Mouse (Mus musculus) hindbrain, embryonic 15.5 days (tissue): ENCODE data around the gene Trappc5. TPM values are rescaled to one million over a fixed set of nuclear protein-coding genes. Genes with fewer than 3 reads are reported as not detected.

Experiments used
- ATAC-seq: fragments of 200-750 bp; cut with Nextera tagmentation; 2 replicates; pipeline ENCODE4 v1.8.0; 2017; ENCODE audit warnings: low read depth, moderate number of reproducible peaks, moderate TSS enrichment; ENCODE audit not compliant: low FRiP score
- H3K27ac ChIP-seq: fragments of 300-500 bp; sonication (generic); replicated peaks from 2 replicates; pipeline ENCODE4 v1.5.1; 2015; ENCODE audit warnings: mild to moderate bottlenecking, inconsistent platforms
- H3K27me3 ChIP-seq: fragments of 300-500 bp; sonication (generic); 2 replicates; pipeline ENCODE4 v1.6.1; 2015; ENCODE audit warnings: control low read depth, inconsistent platforms
- H3K36me3 ChIP-seq: fragments of 300-500 bp; sonication (generic); 2 replicates; pipeline ENCODE4 v1.6.1; 2015; ENCODE audit warnings: control low read depth, inconsistent platforms
- H3K4me1 ChIP-seq: fragments of 300-500 bp; sonication (generic); replicated peaks from 2 replicates; pipeline ENCODE4 v1.6.1; 2015; ENCODE audit warnings: control low read depth, inconsistent platforms
- H3K4me2 ChIP-seq: fragments of 300-500 bp; sonication (generic); 2 replicates; pipeline ENCODE4 v1.6.1; 2015; ENCODE audit warnings: moderate library complexity, mild to moderate bottlenecking, inconsistent platforms
- H3K4me3 ChIP-seq: fragments of 300-500 bp; sonication (generic); 2 replicates; pipeline ENCODE4 v1.5.1; 2015; ENCODE audit warnings: mild to moderate bottlenecking, inconsistent platforms
- H3K9ac ChIP-seq: fragments of 300-500 bp; sonication (generic); 2 replicates; pipeline ENCODE4 v1.6.1; 2015; ENCODE audit warnings: inconsistent platforms
- H3K9me3 ChIP-seq: fragments of 300-500 bp; sonication (generic); 2 replicates; pipeline ENCODE4 v1.6.1; 2016; ENCODE audit warnings: control low read depth, inconsistent platforms
- WGBS: fragments of 180-500 bp; shearing (Covaris S2); methylation state at CpG from one replicate; pipeline ENCODE4 v1.1.7; 2015; 5-methylcytosine and 5-hydroxymethylcytosine counted together
- polyA plus RNA-seq: library from polyadenylated mRNA; unstranded; fragments of >200 nt; fragmentation: Nextera tagmentation; extraction: Ambion mirVana; gene quantifications from 2 replicates; pipeline ENCODE4 v1.2.1, GENCODE M21; 2015

The Trappc5 gene
- polyA plus RNA-seq, 1 experiment from 2014 or later = 62.3 TPM

DNA sequence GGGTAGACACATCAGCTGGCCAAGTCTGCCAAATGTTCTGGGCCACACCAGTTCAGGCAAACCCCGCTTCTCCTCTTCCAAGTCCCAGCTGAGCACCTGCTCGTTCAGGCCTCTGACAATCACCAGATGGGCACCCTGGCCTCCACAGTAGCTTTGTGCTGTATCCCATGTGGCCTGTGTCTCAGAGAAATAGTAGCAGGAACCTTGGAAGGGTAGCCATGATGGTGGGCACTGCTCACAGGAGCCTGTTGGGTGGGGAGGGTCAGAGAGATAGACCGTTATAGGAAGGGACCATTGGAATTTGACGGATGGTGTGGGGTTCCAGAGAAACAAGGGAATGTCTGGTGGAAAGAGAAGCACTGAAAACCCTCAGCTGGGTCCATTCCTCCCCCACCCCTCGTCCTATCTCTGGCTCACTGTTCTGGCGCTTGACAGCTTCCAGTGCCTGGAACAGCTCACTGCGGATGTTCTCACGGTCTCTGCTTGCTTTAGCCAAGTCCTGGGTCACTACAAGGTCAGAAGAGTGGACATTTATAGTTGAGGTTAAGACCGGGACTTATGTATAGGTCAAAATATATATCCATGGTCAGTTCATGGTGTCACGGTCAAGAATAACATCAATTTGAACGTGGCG is 41.3 kb downstream of the Trappc5 start:
- H3K4me1 ChIP-seq = no peaks in the 10 kb centered on the region
- H3K9me3 ChIP-seq = no peaks in the 10 kb centered on the region
- H3K36me3 ChIP-seq = no peaks in the 10 kb centered on the region
- no peaks in the 10 kb centered on the region for H3K27me3 ChIP-seq
- H3K4me2 ChIP-seq = no peak overlapping the region
- no peak for ATAC-seq
- H3K4me3 ChIP-seq = no peak overlapping the region
- no peak overlapping the region for H3K9ac ChIP-seq
- 90% methylated on average over 12 of the region's 12 CpGs for WGBS
- H3K27ac ChIP-seq = no peak overlapping the region

DNA sequence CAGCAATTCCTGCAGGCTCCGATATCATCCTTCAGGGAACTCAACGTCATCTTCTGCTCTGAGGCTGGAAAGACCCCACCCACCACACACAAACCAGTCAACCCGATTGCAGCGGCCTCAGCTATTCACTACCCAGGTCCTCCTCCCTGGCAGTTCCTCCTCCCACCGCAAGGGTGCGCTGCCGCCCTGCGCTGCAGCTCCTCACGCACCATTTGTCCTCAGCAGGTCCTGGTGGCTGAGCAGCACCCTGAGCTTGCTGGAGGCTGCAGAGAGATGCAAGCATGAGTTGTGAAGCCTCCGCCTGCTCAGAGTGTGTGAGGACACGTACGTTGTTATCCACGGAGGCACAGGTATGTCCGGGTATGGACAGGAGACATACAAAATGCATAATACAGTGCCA is 42.5 kb downstream of the Trappc5 start:
- Histone ChIP-seq H3K27ac (no peak overlapping the region), H3K27me3 (no peaks in the 10 kb centered on the region), H3K36me3 (no peaks in the 10 kb centered on the region), H3K4me1 (no peaks in the 10 kb centered on the region), H3K9me3 (no peaks in the 10 kb centered on the region), H3K4me3 (no peak overlapping the region), H3K4me2 (no peak overlapping the region), H3K9ac (no peak overlapping the region)
- ATAC-seq = no peak
- WGBS = 20% methylated on average over 14 of the region's 14 CpGs

DNA sequence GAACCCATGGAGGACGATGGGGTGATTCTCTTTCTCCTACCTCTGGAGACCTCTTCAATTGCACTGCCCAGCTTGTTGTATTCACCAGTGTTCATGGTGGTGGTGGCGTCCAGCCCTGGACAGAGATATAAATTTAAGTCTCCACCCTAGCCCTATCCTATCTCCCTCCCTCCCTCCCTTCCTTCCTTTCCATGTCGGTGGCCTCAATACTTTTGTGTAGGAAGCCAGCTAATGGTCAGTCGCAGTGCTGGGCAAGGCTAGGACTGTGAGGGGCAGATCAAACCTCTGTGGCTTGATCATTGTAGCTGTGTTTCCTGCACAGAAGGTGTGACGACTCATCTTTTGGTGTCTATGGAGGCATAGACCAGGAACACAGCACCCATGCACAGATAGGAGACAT is 44.5 kb downstream of the Trappc5 start, which contains the start of gene Clec4g:
Clec4g (minus strand) TSS at position 101 of the 400 bp plus-strand sequence.
- WGBS = 75% methylated on average over 5 of the region's 5 CpGs
- Histone ChIP-seq H3K4me1 (no peaks in the 10 kb centered on the region), H3K36me3 (no peaks in the 10 kb centered on the region), H3K4me2 (no peak within 1 kb of the TSS), H3K27ac (no peak within 1 kb of the TSS), H3K4me3 (no peak within 1 kb of the TSS), H3K9me3 (no peaks in the 10 kb centered on the region), H3K9ac (no peak within 1 kb of the TSS), H3K27me3 (no peaks in the 10 kb centered on the region)
- no peak for ATAC-seq

DNA sequence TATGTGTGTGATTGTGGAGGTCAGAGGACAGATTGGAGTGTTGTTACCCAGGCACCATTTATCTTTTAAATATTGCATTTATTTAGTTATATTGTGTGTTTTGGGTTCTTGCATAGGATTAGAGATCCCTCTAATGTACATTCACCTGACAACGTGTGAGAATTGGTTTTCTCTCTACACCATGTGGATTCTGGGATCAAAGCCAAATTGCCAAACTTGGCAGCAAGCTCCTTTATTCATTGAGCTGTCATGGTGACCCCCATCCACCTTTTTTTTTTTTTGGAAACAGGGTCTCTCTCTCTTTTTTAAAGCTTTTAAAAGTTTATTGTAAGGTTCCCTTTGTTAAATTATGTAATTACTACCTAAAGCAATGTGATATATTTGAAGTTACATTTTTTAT is 44.9 kb downstream of the Trappc5 start:
- Histone ChIP-seq H3K4me2 (no peak overlapping the region), H3K36me3 (no peaks in the 10 kb centered on the region), H3K27ac (no peak overlapping the region), H3K4me1 (no peaks in the 10 kb centered on the region), H3K27me3 (no peaks in the 10 kb centered on the region), H3K9me3 (no peaks in the 10 kb centered on the region), H3K4me3 (no peak overlapping the region), H3K9ac (no peak overlapping the region)
- ATAC-seq = no peak
- WGBS = 37% methylated on average over 1 of the region's 1 CpGs

Other genes starting within 250 kb of the Trappc5 start
- 4.3 and 4.5 TPM in 2 replicates for gene Pex11g, start 208.6 kb upstream of the Trappc5 start, polyA plus RNA-seq
- gene Tex45, start 205.4 kb upstream of the Trappc5 start, polyA plus RNA-seq = 0.30 and 0.39 TPM in 2 replicates
- gene Zfp358, start 183.2 kb upstream of the Trappc5 start, polyA plus RNA-seq = 64.9 and 72.1 TPM in 2 replicates
- 102 and 125 TPM in 2 replicates for gene Mcoln1, start 175.8 kb upstream of the Trappc5 start, polyA plus RNA-seq
- 45.2 and 47.6 TPM in 2 replicates for gene Pnpla6, start 160.9 kb upstream of the Trappc5 start, polyA plus RNA-seq
- gene C330021F23Rik, start 108.3 kb upstream of the Trappc5 start, polyA plus RNA-seq = 0.54 and 0.66 TPM in 2 replicates
- 43.3 and 51.7 TPM in 2 replicates for gene Camsap3, start 89.0 kb upstream of the Trappc5 start, polyA plus RNA-seq
- 46.3 and 49.9 TPM in 2 replicates for gene Xab2, start 55.0 kb upstream of the Trappc5 start, polyA plus RNA-seq
- 83.4 and 97.2 TPM in 2 replicates for gene Pet100, start 54.8 kb upstream of the Trappc5 start, polyA plus RNA-seq
- gene Pcp2, start 50.8 kb upstream of the Trappc5 start, polyA plus RNA-seq = 9.5 and 22.9 TPM in 2 replicates
- gene Stxbp2, start 45.3 kb upstream of the Trappc5 start, polyA plus RNA-seq = 38.0 and 45.3 TPM in 2 replicates
- 0.42 and 0.78 TPM in 2 replicates for gene Retn, start 20.5 kb upstream of the Trappc5 start, polyA plus RNA-seq
- 0.10 and 0.13 TPM in 2 replicates for gene Mcemp1, start 10.5 kb upstream of the Trappc5 start, polyA plus RNA-seq
- gene Fcor, start 3.9 kb upstream of the Trappc5 start, polyA plus RNA-seq = 23.7 and 24.9 TPM in 2 replicates
- gene Fcer2a, start 17.9 kb downstream of the Trappc5 start, polyA plus RNA-seq = 0.13 and 0.34 TPM in 2 replicates
- gene Clec4g, start 44.4 kb downstream of the Trappc5 start, polyA plus RNA-seq = 0.16 TPM in 1 of 2 replicates, not detected in the other
- 0.12 TPM in 1 of 2 replicates, not detected in the other for gene Cd209a, start 72.7 kb downstream of the Trappc5 start, polyA plus RNA-seq
- gene Cd209e, start 178.0 kb downstream of the Trappc5 start, polyA plus RNA-seq = not detected in 2 replicates
- not detected in 2 replicates for gene Cd209d, start 202.3 kb downstream of the Trappc5 start, polyA plus RNA-seq